Mouse (Mus musculus) ovary, postnatal 10 days (tissue): ENCODE data around the gene Dnajc30.
"Not testable (repeated sequence)": the region's sequence is repeated elsewhere in the genome, so short reads cannot be mapped to it uniquely, and the experiment has no call there.

Source experiments
- DNase-seq: peaks from one replicate; pipeline ENCODE4 v3.0.0; 2022; ENCODE audit warnings: low spot score

The Dnajc30 gene

GRCm38 (mm10) chr5:135063629-135064381 lies at the start of gene Dnajc30:
Dnajc30 (plus strand) TSS chr5:135064202.
- DNase-seq: peak; percentile 94

- DNase-seq: peak; percentile 82
Observed at GRCm38 (mm10) chr5:135015497-135015896, 48.5 kb upstream of the Dnajc30 start.

- no peak for DNase-seq
Observed at GRCm38 (mm10) chr5:135016224-135016759, 47.7 kb upstream of the Dnajc30 start.

GRCm38 (mm10) chr5:135021814-135022213 lies 42.2 kb upstream of the Dnajc30 start:
- no peak for DNase-seq

GRCm38 (mm10) chr5:135023344-135024173 lies 40.4 kb upstream of the Dnajc30 start, which contains the start of gene Stx1a:
Stx1a (plus strand) TSS chr5:135023482.
- peak; percentile 68 for DNase-seq

GRCm38 (mm10) chr5:135024665-135025224 lies 39.3 kb upstream of the Dnajc30 start:
- DNase-seq: no peak

- no peak for DNase-seq
Observed at GRCm38 (mm10) chr5:135025899-135026298, 38.1 kb upstream of the Dnajc30 start.

- no peak for DNase-seq
Observed at GRCm38 (mm10) chr5:135029007-135029854, 34.8 kb upstream of the Dnajc30 start.

- DNase-seq: no peak
Observed at GRCm38 (mm10) chr5:135032581-135032980, 31.4 kb upstream of the Dnajc30 start.

- no peak for DNase-seq
Observed at GRCm38 (mm10) chr5:135034593-135034992, 29.4 kb upstream of the Dnajc30 start.

GRCm38 (mm10) chr5:135035608-135036359 lies 28.2 kb upstream of the Dnajc30 start:
- no peak for DNase-seq

- DNase-seq: no peak
Observed at GRCm38 (mm10) chr5:135037946-135038345, 26.1 kb upstream of the Dnajc30 start.

GRCm38 (mm10) chr5:135039541-135039940 lies 24.5 kb upstream of the Dnajc30 start:
- no peak for DNase-seq

GRCm38 (mm10) chr5:135040059-135040458 lies 23.9 kb upstream of the Dnajc30 start:
- DNase-seq: no peak

- DNase-seq: no peak
Observed at GRCm38 (mm10) chr5:135040777-135041176, 23.2 kb upstream of the Dnajc30 start.

GRCm38 (mm10) chr5:135042105-135042788 lies 21.8 kb upstream of the Dnajc30 start:
- no peak for DNase-seq

- DNase-seq: no peak
Observed at GRCm38 (mm10) chr5:135044575-135044974, 19.4 kb upstream of the Dnajc30 start.

- no peak for DNase-seq
Observed at GRCm38 (mm10) chr5:135048539-135048938, 15.5 kb upstream of the Dnajc30 start.

GRCm38 (mm10) chr5:135049268-135049667 lies 14.7 kb upstream of the Dnajc30 start:
- not testable (repeated sequence) for DNase-seq

GRCm38 (mm10) chr5:135053356-135053755 lies 10.6 kb upstream of the Dnajc30 start:
- DNase-seq: no peak
